Mouse (Mus musculus): Measurements from ENCODE around the gene 6430531B16Rik. TPM values are rescaled to one million over a fixed set of nuclear protein-coding genes. Genes with fewer than 3 reads are reported as not detected.

Gene 6430531B16Rik
- total RNA-seq (2021), result not detected
- long read RNA-seq, experiment 1, result 0 reads
- long read RNA-seq, experiment 2, result 0 reads

DNA sequence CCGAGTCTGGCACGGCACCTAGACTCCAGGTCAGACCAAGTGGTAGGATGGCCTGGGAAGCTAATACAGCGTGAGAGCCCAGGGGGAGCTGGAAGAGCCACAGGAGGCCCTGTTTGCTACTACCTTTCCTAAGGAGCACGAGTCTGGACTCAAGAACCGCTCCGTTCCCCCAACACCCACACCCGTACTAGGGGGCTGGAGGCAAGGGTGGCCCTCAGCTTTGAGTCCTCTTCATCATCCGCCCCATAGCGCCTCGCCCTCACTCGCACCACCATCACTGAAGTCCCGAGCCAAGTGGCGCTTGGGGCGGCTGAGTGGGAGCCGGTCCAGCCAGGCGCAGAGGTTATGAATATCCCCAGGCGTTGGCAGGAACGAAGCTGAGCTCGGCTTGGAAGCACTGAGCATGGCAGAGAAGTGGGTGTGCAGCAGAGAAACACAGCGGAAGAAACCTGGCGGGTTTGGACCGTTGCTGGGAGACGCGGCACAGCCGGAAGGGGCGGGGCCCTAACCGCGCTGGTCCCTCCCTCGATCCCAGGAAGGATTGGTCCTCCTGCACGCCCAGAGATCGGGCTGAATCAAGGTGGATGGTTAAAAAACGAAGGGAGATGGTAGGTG is at the start of gene 6430531B16Rik:
6430531B16Rik (minus strand) TSS at position 478 of the 615 bp plus-strand sequence.
- DNase-seq, result peak; percentile 81
- intact Hi-C loops (cut with DNase I; ENCODE audit: low total_unique reads), result no loop called here

DNA sequence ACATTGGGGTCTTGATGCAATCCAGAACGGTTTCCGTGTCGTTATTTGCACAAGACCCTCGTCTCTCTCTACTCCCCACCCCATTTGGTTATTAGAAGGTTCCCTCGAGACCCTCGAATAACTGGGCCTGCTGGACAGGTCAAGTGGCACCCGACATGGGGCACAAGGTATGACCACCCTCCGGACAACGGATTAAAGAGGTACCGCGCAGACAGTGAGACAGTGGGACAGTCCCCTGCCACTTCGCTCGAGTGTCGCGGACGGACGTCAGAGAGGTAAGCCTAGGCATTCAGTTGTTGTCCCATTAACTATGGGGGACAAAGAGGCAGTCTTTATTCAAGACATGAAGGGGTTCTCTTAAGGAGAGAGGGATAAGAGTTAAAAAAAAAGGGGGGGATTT is 32.8 kb upstream of the 6430531B16Rik start:
- DNase-seq, result no peak

DNA sequence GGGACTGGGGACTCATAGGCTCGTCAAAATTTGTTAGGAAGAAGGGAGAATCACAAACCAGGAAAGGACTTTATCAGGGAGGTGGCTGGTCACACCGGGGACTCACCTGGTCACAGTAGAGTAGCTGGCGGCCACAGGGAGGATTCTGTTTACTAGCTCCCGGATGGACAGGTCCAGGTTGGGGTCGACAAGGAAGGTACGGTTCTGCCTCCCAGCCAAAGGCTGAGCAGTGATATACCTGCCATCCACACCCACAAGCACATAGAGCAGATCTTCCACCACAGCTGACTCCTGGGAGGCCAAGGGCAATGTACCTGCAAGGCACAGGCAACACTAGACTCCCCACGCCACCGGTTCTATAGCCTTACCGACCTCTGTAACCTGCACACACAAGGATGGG is 29.2 kb upstream of the 6430531B16Rik start:
- DNase-seq, result no peak
- intact Hi-C loops (cut with DNase I; ENCODE audit: low total_unique reads), result no loop called here

More for the DNA sequence above, 32.8 kb upstream of the 6430531B16Rik start:
- intact Hi-C loops (cut with DNase I; ENCODE audit: low total_unique reads), result no loop called here

DNA sequence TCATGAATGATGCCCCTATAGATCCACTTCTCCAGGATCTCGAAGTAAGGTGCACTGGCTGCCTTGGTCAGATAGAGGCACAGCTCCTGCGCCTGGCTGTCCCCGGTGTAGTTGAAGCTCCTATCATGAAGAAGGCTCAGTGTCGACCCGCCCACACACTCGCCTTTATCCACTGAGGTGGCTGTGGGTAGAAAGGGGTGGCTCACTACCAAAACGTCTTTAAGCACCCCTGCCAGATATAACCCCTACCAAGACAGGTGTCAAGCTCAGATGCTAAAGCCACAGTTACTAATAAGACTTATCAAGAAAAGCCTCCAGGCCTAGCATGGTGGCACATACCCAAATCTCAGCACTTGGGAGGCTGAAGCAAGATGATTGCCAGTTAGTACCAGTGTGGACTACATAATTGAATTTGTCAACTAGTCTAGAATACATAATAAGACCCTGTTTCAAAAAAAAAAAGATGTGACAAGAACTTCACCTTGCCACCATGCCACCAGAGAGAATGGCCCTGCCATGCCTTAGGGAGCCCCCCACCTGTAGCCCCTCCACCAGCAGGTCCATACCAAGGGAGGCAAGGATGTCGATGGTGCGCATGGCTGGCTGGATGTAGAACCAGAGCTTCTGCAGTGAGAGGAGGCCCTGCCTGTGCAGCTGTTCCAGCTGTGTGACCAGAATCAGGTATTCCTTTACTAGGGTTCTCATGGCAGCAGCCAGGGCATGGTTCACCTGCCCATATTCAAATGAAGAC is 28.5 kb upstream of the 6430531B16Rik start:
- DNase-seq, result peak; percentile 1
- intact Hi-C loops (cut with DNase I; ENCODE audit: low total_unique reads), result no loop called here

DNA sequence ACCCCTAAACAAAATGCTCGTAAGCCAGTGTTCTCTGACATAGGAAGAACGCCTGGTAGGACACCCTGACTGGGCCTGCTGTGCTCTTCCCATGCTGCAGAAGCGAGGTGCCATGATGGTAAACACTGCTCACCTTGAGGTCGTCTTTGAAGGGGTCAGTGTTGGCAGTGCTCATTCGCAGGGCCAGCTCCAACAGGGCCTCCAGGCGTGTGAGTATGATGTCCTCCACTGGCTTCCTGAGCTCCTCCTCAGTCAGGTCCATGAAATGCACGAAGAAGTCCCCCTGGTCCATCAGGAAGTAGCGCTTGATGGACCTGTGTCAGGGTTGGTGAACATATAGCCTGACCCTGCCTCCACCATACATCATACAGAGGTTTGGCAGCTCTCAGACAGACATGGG is 26.1 kb upstream of the 6430531B16Rik start:
- no peak for DNase-seq
- intact Hi-C loops (cut with DNase I; ENCODE audit: low total_unique reads), result no loop called here

DNA sequence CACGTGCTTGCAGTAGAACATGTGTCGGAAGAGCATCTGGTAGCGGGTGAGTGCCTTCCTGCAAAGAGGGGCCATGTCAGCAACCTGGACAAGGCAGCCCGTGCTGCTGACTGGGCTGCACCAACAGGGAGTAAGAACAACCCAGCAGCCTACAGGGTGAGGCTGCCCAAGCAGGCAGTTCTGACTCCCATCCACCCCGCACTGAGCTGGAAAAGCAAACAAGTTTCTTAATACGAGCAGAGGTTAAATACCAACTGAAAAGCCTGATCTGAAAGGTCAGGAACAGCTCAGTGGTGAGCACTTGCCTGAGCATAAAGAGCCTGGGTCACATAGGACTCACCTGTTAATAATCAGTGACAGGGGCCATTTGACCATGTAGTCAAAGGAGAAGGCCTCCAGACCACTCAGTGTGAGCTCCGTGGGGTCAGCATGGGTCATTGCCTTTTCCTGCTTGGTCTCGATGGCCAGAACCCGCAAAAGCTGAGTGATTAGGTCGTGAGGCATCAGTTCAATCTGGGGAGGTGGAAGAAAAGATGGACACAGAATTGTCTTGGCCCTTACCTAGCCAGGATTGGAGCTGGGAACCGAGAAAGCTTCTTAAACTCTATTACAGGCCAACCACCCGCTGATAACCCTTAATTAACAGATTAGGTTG is 22.7 kb upstream of the 6430531B16Rik start:
- intact Hi-C loops (cut with DNase I; ENCODE audit: low total_unique reads), result no loop called here

DNA sequence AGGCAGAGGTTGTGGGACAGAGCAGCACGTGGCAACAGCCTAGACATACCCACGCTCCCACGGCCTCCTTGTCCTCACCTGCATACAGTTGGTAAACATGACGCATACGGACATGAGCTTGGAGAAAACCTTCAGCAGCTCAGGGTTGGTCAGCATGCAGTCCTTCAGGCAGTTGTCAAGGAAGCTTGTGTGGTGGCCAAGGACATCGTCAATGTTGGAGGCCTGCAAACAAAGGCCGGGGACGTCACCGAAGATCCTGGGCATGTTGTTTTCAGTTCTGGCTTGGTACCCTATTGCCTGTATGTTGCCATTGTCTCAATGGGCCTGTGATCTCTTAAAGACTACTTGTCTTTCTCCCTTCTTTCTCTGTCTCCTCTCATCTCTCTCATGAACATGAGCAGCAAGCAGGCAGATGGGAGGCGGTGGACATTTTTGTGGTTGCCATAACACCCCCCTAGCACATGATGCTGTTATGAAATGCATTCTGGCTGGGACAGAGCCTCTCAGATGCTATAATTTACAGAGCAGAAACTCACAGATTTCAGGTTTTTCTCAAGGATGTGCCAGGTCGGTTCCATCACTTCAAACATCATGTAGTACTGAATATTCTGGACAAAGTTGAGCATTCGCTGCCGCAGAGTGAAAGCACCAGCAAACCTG is 20.3 kb upstream of the 6430531B16Rik start:
- no peak for DNase-seq
- intact Hi-C loops (cut with DNase I; ENCODE audit: low total_unique reads), result loop anchor here (10.0 kb wide), 1 partner anchor 94 kb away; no protein-coding TSS in a partner anchor

More for the DNA sequence above, 22.7 kb upstream of the 6430531B16Rik start:
- DNase-seq, result no peak

DNA sequence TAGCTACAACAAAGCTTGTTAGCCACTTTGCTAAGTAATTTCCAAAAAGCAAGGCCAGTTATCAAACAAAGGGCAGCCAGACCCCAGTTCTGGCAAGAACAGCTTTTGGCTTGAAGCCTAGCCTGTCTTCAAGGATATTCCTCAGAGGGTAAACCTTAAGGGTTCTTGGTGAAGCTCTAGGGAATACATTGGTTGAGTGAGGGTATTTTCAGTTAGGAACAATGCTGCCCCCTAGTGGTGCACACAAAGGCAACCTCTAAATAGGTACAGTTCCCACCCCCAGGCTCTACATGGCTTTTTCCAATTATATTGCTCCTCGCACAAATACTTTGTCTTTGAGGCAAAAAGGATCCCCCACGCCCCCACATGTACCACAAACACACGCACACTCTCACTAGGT is 16.1 kb upstream of the 6430531B16Rik start:
- no peak for DNase-seq
- intact Hi-C loops (cut with DNase I; ENCODE audit: low total_unique reads), result loop anchor here (10.0 kb wide), 1 partner anchor 90 kb away; no protein-coding TSS in a partner anchor

DNA sequence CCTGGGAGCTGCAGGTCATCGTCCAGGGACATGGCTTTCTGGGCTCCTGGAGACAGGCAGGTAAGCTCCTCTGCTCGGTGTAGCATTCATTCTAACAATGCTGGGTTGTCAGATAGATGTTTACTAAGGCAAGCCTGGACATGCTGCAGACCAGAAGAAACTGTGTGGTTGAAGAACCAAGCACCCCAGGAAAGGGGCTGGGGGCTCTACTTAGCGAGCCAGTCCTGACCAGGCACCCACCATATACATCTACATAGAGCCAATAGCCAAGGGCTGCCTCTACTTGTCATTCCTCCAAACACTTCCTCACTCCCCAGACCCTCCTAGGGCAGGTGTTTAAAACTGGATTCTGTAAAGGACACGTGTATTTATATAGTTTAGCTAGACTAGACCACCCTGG is 15.6 kb upstream of the 6430531B16Rik start:
- no peak for DNase-seq
- intact Hi-C loops (cut with DNase I; ENCODE audit: low total_unique reads), result loop anchor here (10.0 kb wide), 1 partner anchor 89 kb away; no protein-coding TSS in a partner anchor

DNA sequence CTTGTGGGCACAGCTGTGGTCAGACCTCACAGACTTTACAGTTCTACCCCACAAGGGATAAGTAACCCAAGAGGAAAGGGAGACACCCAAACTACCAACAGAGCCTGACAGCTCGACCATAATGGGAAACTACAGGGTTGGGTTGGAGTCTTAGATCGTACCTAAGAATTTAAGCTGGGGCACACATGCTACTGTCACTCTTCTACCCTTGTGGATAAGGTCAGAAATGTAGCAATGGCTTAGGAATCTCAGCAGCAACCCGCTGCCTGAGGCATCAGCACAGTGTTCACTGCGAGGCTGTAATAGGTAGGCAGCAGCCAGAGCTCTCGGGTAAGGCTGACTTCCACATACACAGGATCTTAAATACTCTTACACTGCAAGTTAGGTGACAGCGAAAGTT is 15.0 kb upstream of the 6430531B16Rik start:
- intact Hi-C loops (cut with DNase I; ENCODE audit: low total_unique reads), result loop anchor here (10.0 kb wide), 1 partner anchor 89 kb away; no protein-coding TSS in a partner anchor
- DNase-seq, result no peak

DNA sequence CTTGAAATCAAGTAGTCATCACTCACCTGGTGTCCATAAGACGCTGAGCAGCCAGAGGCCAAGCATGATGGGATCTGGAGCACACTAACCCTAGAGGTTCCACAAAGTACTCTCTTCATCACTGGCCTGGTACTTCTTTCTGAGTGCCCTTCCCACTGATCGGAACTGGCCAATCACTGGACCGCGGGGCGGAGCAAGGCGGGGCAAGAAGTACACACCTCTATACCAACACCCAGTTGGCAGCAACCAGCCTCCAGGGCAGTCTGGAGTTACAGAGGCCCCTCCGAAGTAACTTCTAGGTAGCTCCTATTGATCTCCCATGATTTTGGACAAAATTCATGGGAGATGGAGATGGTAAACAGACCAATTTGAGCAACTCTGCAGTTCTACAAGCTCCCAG is 13.9 kb upstream of the 6430531B16Rik start, which contains the start of gene Adam8:
Adam8 (minus strand) TSS at position 157 of the 400 bp plus-strand sequence.
- intact Hi-C loops (cut with DNase I; ENCODE audit: low total_unique reads), result loop anchor here (10.0 kb wide), 1 partner anchor 88 kb away; no protein-coding TSS in a partner anchor
- no peak for DNase-seq

DNA sequence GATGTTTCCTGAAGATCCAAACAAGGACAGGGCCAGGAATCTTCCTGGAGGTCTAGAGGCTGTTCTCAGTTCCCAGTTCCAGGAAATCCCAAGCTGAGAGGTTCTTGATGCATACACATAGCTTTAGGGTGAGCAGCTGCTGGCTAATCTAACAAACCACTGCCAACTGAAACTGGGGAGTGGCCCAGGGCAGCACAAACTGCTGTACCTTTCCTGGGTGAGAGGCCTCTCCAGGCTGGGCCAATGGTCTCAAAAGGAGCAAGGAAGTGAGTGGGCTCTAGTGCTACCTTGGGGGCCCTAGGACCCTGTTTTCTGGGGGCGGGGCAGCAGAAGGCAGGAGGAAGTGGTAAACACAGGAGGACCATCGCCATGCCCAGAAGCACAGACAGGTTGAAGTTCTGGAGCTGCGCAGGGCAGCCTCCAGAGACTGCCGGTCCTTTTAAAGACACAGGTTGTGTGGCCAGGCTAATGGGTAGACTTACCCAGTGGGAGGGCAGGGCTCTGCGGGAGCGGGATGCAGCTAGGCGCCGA is 12.4 kb upstream of the 6430531B16Rik start:
- intact Hi-C loops (cut with DNase I; ENCODE audit: low total_unique reads), result loop anchor here (10.0 kb wide), 1 partner anchor 86 kb away; no protein-coding TSS in a partner anchor

DNA sequence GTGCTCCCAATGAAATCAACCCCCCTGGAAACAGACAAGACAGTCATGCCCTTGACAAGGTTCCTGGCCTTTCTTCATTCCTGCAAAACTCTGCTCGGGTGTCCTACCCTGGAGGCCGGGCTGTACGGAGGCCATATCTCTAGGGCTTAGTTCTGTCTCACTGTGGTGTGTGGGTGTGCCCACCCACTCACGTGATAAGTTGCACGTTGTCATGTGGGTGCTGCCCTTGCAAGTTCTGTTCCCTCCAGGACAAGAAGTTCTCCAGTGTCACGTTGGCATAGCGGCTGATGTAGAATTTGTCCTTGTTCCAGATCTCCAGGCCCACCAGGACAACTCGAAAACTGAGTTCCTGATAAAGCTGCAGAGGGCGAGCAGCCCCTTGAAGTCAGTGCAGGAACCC is 9.7 kb upstream of the 6430531B16Rik start:
- DNase-seq, result no peak
- intact Hi-C loops (cut with DNase I; ENCODE audit: low total_unique reads), result no loop called here

More for the DNA sequence above, 12.4 kb upstream of the 6430531B16Rik start:
- no peak for DNase-seq

DNA sequence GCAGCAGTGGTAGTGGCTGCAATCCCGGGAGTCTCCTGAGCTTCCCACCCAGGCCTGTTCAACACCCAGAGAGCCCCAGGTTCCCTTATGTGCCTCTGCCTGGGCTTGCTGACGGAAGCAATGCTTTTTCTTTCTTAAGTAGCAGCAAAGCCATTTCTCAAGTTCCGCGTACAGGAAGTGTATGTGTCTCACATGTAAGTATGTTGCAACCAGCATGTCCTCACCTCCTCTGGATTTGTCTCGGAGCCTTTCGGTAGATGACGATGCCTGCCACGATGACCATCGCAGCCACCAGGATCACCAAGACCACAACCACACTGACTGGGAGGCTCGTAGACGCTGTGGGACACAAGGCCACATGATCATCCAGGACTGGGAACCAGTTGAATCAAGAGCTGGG is 6.0 kb upstream of the 6430531B16Rik start:
- intact Hi-C loops (cut with DNase I; ENCODE audit: low total_unique reads), result no loop called here
- DNase-seq, result no peak

DNA sequence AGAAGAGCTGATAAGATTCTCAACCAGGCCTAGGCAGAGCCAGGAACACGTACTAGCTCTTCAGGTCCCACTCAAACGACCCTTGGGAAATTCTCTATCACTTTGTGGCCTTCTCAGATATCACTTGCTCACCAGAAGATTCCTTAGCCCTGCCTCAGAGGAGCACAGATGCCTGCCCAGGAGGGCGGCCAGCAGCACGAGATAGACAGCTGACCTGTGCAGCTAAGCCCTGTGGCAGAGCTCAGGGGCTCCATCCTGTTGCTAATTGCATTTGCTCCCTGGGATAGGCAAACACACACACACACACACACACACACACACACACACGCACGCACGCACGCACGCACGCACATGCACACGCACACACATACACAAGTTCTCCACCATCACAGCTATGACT is 3.5 kb upstream of the 6430531B16Rik start:
- DNase-seq, result no peak
- intact Hi-C loops (cut with DNase I; ENCODE audit: low total_unique reads), result no loop called here

DNA sequence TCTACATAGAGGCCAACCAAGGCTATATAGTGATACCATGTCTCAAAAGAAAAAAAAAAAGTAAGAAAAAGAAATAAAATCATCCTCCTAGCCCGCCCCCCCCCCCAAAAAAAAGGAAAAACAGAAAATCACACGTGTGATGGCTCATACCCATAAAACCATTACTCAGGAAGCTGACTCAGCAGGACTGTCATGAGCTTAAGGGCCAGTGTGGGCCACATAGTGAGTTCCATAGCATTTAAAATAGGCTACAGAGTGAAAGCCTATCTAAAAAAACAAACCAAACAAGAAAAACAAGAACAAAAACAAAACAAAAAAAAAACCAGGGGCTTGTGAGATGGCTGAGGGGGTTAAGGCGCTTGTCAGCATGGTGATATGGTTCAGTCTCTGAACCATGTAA is 2.2 kb upstream of the 6430531B16Rik start:
- intact Hi-C loops (cut with DNase I; ENCODE audit: low total_unique reads), result no loop called here
- no peak for DNase-seq

DNA sequence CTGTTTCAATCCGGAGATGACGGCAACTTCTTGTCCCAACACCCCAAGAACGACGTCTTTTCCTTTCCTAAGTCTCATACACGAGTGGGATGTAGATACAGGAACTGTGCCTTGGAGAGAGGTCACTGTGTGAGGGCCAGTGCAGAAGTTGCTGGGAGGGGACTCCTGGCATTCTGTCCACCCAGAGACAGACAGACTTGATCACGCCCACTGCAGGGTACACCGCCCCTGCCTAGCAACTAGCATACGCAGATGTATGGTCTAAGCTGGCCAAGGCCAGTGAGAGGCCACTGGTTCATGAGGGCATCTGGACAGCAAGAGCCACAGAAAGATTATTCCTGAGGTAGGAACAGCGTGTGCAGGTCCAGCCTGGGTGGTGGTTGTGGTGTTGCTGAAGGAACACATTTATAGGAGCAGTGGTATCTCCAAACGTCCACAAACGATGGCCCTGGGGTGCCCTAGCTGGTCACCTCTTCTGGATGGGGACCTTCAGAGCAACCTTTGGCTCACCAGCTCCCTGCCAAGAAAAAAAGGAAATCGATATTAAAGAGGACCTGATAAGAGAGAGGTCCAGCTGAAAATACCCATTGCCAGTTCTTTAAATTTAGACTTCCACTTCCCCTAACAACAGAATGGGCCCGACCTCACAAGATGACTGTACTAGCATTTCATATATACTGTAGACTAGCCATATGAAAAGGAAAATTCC is 610 bp upstream of the 6430531B16Rik start:
- intact Hi-C loops (cut with DNase I; ENCODE audit: low total_unique reads), result no loop called here
- no peak for DNase-seq

DNA sequence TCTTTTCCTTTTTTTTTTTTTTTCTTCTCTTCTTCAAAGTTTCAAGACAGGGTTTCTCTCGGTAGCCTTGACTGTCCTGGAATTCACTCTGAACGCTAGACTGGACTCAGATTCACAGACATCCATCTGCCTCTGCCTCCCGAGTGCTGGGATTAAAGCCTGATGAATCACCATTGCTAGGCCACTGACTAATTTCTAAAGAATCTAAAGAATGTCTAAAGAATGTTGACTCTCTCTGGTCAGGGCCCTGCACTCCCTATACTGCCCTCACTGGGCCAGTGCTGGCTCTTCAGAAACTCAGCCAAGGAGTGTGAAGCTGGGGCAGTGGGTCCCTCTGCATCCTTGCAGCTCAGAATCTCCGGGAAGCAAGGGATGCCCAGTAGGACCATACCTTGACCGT is 3.1 kb downstream of the 6430531B16Rik start:
- no peak for DNase-seq
- intact Hi-C loops (cut with DNase I; ENCODE audit: low total_unique reads), result no loop called here

DNA sequence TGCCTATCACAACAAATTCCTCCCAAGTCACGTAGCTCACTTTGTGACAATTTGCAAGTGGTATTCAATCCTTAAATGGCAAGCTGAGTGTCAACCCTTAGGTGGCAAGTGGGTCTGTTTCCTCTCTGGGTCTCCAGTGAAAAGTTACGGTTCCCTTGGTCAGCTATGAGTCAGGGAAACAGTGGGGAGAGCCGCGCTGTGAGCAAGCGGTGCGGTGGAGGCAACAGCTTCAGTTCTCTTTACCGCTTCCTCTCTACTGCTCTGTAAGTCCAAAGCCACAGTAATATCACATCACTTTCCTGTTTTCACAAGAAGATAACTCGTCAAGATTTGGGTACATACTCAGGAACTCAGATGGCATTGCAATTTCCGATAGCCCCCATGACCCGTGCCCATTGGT is 4.2 kb downstream of the 6430531B16Rik start:
- intact Hi-C loops (cut with DNase I; ENCODE audit: low total_unique reads), result no loop called here
- DNase-seq, result no peak

All from gastrocnemius, postnatal 14 days (tissue).